Mouse (Mus musculus) left cerebral cortex, postnatal 10 days (tissue): ENCODE data around the gene Armc12. TPM values are rescaled to one million over a fixed set of nuclear protein-coding genes. Genes with fewer than 3 reads are reported as not detected.
"Not testable (repeated sequence)": the region's sequence is repeated elsewhere in the genome, so short reads cannot be mapped to it uniquely, and the experiment has no call there.

Experiments used
- DNase-seq, 2 experiments: peaks; one replicate each; pipeline ENCODE4 v3.0.0; 2021 to 2022; ENCODE audit warnings: low spot score in 2 of 2, mixed read lengths in 1 of 2; ENCODE audit errors: extremely low spot score in 1 of 2
- intact Hi-C: fragments of 180-260 bp; cut with DNase I; formaldehyde crosslinking; loops from one replicate; pipeline ENCODE4 v1.15.1; 2025
- total RNA-seq, 2 experiments: library from RNA; stranded (reverse); gene quantifications; 2 replicates each; pipeline ENCODE4 v1.2.3; 2021

The Armc12 gene
- total RNA-seq, 2 experiments from 2014 or later: not detected

DNA sequence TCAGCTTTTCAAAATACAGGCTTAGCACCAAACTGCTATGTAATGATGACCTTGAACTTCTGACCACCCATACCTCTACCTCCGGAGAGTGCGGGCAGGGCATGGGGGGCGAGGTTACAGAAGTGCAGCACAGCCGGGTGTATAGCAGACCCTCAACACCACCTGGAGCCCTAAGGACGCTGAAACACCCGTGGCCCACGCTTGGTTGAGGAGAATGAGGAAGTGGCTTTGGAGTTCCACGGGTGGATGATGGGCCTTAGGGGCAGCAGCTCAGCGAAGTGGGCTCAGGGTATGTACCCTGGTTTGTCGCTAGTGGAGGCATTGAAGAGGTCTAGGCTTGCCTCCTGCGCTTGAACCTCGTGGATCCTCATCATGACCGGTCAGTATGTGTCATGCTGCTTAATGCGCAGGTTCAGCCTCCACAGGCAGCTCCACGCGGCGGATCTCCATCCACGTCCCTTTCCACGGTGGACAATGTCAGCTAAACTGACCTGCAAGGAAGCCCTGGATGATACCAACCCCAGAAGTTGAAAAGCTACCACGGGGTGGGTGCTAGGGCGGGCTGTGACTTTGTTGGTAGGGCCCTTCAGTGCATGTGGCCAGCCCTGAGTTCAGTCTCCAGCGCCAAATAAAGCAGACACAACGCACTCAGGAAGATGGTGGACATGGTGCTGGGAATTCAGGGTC, 6.5 kb upstream of the Armc12 start:
- intact Hi-C loops: loop anchor here (10.0 kb wide), 1 partner anchor 299 kb away; no protein-coding TSS in a partner anchor
- DNase-seq: no peak

DNA sequence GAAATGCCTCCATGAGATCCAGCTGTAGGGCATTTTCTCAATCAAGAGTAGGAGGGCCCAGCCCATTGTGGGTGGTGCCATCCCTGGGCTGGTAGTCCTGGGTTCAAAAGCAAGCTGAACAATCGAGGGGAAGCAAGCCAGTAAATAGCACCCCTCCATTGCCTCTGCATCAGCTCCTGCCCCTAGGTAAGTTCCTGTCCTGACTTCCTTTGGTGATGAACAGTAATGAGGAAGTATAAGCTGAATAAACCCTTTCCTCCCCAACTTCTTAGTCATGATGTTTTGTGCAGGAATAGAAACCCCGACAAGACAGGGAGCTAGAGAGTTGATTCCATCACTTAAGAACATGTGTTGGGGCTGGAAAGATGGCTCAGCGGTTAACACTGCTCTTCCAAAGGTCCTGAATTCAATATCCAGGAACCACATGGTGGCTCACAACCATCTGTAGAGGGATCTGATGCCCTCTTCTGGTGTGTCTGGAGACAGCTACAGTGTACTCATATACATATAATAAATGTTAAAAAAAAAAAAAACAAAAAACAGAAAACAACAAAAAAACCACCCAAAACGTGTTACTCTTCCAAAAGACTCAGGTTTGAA, 5.7 kb upstream of the Armc12 start:
- DNase-seq: no peak
- intact Hi-C loops: loop anchor here (5.0 to 10.0 kb wide), 2 partner anchors 138 to 300 kb away; no protein-coding TSS in a partner anchor

DNA sequence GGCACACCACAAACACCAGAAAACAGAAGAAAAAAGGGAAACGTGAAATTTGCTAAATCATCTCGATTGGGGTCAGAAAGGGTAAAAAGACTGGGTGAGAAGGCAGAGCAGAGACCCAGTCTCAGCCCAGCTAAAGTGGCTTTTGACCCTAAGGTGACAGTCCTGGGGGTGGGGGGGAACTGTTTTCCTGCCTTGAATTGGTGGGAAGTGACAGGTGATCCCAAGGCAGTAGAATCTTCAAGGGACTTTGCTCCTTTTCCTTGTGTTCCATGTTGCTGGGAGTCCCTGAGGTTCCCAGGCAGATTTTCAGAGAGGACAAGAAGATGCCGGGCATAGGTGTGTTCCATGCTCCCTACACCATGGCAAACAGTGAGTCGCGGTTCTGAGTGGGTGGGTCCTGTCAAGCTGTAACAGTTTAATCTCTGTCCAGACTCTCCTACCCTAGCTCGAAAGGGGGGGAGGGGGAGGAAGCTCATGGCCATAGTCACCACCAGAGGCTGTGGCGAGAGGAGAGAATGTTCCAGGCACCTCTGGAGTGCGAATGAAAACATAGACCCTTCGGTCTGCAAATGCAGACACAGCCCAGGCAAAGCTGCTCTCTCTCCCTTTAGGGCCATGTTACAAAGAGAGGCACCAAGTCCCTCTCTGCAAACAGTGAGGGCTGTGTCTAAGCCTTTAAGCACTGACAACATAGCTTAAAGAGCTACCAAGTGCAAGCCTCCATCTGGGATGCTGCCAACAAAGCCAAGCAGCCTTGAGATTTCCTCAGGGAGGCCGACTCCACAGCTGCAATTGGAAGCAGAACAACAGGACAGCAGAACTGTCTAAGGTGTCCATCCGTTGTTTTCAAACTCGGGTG, 3.2 kb upstream of the Armc12 start:
- DNase-seq: peak in 1 of 2 experiments; percentile 64
- intact Hi-C loops: loop anchor here (2.0 to 10.0 kb wide), 3 partner anchors 121 to 303 kb away; no protein-coding TSS in a partner anchor

DNA sequence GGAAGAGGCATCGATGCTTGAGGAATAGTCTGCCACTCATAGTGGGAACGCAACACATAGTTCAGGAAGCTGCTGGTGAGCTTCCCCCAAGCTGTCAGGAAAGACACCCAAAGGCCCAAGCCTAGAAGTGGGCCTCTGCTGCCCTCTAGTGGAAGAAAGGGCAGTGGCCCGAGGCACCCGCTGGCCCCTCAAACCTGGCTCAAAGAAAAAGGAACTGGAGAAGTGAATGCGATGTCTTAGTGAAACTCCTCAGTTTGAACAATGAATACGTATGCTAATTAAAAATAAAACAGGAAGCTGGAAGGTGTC, 2.6 kb upstream of the Armc12 start:
- intact Hi-C loops: loop anchor here (2.0 to 10.0 kb wide), 3 partner anchors 121 to 303 kb away; no protein-coding TSS in a partner anchor
- DNase-seq: peak; percentile 83

DNA sequence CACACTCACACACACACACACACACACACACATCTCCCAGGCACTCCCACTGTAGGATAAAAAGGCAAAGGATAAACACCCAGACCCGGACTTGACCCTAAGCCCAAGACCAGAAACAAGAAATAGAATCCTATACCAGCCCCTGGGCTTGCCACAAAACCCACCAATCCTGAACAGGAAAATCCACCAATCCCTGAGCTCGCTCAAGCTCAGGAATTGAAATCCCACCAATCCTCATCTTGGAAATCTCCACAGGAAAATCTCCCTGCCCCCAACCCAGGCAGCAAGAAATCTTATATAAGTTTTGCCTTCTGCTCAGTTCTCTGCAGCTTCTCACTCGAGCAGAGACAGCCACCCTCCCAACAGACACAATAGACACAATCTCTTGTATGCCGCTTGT, 1.5 kb upstream of the Armc12 start:
- intact Hi-C loops: loop anchor here (2.0 to 10.0 kb wide), 3 partner anchors 122 to 304 kb away; no protein-coding TSS in a partner anchor
- DNase-seq: no peak

DNA sequence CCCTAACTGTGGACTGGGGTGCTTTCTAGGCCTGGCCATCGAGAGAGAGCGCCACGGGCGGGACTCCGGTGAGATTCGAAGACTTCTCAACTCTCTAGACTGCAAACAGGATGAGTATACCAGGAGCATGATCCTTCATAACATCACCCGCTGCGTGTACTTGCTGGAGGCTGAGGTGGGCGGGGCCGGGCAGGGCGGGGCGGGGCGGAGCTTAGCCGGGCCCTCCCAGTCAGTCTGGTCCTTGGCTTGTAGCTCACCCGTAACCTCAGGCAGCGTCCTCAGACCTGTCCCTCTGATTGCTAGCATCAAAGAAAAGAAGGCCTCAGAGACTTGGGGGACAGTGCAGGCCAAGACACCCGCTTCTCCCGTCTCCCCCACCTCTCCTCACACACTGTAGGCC, 1.3 kb downstream of the Armc12 start:
- intact Hi-C loops: no loop called here
- DNase-seq: no peak

DNA sequence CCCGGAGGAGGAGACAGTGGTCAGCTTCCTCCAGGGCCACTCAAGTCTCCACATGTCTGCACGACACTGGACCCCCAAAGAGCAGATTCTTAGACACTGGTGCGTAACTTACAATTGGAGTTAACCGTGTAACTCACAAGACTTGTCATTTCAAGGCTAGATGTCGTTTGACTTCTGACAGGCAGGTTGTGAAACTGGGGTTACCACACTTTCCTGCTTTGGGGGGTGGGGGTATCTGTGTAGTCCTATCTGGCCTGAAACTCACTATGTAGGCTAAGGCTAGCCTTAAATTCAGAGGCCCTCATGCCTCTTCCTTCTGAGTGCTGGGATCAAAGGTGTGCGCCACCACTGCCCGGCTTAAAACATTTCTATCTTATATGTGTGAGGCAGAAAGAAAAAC, 2.0 kb downstream of the Armc12 start:
- intact Hi-C loops: no loop called here
- no peak for DNase-seq

DNA sequence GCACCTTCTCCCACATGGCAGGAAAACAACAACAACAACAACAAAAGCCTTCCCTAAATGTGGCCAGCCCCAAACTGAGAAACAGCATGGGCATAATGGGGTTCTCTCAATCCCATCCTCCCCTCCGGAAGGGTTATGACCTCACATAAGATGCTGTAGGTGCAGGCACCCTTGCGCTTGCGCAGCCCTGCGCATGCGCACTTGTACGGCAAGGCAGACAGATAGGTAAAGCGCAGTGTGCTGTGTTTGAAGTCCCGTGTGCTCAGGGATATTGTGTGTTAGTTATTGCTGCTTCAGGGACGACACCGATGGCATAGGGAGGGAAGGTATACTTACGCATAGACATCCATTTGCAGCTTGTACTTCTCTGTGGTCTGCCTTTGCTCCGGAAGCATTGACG, 2.7 kb downstream of the Armc12 start:
- DNase-seq: no peak
- intact Hi-C loops: no loop called here

DNA sequence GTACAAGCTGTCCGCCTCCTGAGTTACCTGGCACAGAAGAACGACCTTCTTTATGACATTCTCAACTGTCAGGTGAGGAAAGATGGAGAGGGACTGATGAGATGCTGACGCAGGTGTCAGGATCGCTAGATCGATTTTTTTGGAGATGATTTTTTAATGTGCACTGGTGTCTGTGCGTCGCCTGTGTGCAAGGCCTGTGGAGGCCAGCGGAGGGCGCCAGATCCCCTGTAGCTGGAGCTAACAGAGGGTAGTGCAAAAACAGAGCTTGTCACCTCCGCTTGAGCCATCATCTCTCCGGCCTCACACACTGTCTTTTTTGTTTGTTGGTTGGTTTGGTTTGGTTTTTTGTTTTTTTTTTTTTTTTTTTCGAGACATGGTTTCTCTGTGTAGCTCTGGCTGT, 7.3 kb downstream of the Armc12 start:
- intact Hi-C loops: no loop called here
- DNase-seq: no peak

DNA sequence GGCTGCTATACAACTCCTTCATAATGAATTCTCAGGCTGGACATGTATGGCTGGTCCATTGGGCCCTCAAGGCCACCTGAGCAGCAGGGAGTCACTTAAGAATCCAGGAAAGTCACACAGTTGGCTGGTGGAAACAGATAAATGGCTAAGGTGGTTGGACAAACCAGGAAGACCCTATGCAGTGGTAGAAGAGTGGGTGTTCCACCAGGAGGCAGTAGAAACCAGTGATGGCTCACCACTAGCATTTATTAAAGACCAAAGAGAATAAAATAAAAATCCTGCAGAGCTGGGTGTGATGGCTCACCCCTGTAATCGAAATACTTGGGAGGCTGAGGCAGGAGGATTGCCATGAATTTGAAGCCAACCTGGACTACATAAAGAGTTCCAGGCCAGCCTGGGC, 16.3 kb downstream of the Armc12 start:
- no peak for DNase-seq
- intact Hi-C loops: no loop called here

DNA sequence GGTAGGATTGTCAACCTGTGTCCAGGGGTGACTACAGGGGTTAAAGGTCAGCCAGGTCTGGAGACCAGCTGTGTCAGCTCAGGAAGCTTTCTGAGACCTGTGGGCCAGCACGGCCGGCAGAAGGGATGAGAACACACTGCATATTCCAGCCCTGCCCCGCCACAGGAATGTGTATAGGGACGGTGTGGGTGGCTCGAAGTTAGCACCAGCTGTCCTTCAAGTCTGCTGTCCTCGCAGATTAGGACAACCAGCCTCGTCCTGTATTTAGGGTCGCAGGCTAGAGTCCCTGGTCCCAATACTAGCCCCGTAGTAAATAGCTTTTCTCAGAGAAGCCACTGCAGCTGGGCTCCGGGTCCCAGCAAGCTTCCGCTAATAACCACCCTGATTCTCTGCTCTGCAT, 17.9 kb downstream of the Armc12 start:
- intact Hi-C loops: no loop called here
- no peak for DNase-seq

DNA sequence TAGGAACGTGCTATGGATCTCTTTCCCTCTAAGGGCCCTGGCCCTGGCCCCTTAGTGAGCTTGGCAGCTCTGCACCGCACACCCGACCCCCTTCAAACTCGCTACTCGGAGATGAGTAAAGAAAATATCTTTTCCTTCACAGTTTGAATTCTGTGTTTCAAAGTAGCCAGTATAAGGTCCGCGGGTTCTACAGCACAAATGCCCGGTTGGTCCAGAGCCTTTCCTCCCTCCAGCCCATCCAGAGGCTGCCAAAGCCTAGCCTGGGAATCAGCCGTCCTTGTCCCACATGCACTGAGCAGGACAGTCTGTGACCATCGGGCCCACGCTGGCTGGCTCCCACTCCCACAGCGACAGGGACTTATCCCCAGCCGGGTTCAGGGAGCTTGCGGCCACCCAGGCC, 18.5 kb downstream of the Armc12 start, which contains the start of gene Clpsl2:
Gene Clpsl2 (plus strand): TSS at position 301 of the 400 bp plus-strand sequence.
- intact Hi-C loops: no loop called here
- DNase-seq: no peak

DNA sequence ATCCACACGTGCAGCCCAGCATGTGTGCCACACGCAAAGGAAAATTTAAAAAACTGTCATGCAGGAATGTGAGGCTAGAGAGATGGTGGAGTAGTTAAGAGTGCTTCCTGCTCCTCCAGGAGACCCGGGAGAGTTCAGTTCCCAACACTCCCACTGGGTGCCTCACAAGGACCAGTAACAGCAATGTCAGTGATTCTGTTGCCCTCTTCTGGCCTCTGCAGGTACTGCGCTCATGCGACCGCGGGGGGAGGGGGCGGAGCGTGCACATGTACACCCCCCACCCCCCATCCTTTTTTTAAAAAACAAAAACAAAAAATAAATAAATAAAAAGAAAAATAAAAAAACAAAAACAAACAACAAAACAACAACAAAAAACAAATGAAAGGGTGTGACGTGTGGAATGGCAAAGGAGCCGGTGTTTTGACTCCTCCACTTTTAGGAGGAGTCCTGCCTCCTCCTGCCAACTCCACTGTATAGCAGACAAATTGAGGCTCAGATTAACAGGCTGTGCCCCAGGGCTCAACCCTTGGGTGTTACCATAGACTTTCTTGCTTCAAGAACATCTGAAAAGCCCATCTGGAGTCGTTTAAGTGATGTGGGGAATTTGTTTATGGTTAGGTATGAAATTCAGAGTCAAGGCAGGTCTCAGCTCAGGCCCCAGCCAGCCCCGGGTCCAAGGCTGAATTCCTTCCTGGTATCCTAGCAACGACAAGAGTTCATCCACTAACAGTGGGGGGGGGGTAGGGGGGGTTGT, 22.6 kb downstream of the Armc12 start:
- intact Hi-C loops: no loop called here
- DNase-seq: peak; percentile 24 to 78

DNA sequence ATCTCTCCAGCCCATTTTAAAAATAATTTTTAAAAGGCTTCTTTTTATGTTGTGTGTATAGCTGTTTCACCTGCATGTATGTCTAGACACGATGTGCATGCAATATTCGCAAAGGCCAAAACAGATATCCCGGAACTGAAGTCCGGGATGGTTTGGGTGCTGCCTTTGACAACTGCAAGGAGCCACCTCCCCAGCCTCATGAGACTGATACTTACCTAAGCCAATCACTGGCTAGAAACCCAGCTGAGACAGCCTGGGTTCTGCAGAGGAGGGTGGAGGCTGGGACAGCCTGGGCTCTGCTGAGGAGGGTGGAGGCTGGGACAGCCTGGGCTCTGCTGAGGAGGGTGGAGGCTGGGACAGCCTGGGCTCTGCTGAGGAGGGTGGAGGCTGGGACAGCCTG, 23.4 kb downstream of the Armc12 start:
- intact Hi-C loops, DNase-seq: not testable (repeated sequence)

DNA sequence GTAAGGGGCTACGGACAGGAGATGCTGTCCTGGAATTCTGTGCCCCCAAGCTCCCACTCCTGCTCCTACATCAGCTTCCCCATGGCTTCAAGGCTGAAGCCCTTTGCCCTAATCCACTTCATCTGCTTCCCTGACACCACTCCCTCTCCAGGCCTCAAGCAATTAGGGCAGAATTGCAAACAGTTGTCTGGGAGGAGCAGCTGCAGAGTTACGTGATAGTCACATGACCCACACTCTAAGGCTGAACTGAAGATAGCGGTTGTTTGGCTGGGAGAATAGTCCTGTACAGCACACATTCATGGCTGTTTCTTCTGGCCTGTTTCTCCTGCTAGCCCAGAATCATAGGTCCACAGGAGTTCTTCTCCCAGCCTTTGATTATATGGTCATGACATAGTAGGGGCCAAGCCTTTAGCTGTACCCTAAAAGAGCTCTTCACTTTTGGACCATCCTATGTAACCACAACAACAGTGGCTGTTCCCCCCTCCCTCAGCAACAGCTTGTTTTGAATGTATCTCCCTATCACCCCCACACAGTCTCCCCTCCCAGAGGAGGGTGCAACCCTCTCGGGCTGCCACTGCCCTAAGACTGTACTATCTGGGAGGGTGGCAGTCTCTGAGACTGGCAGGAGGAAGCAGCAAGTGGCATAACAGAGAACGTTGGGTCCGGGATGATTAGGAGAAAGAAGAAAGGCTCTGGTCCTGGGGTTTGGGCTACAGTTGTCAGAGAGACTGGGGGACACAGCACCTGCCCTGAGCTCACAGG, 26.2 kb downstream of the Armc12 start:
- intact Hi-C loops: no loop called here
- no peak for DNase-seq

DNA sequence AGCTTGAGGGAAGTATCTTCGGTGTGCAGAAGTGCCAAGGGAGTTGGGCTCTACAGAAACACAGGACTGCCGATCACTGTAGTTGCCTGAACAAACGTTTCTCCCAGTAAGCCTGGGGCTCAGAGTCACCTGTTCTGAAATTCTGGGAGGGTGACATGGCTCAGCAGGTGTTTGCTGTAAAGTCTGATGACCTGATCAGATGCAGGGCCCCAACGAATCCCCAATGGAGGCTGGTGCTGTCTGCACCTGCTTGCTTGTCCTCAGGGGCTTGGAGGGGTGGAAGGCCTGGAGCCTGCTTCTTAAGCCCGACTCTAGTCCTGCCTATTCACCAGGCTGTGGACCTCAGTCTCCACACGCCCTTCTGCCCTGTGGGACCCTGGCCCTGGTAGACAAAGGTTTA, 27.2 kb downstream of the Armc12 start:
- DNase-seq: no peak
- intact Hi-C loops: no loop called here

DNA sequence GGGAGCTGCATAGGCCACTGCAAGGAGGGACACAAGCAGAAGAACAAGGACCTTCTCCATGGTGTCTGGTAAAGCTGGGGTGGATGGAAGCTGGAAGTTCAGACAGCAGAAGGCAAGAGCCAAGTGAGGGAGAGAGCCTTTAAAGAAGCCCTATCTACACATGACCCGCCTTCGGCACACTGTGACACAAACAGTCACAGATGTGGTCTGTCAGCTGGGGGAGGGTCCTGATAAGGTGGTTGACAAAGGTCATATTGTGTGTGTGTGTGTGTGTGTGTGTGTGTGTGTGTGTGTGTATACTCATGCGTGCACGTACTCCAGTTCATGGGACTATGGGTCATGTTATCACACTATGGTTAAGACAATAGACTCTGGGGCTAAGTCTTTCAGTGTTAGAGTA, 30.0 kb downstream of the Armc12 start, which contains the start of gene Clps:
Gene Clps (minus strand): TSS at position 169 of the 400 bp plus-strand sequence.
- DNase-seq: no peak
- intact Hi-C loops: no loop called here

DNA sequence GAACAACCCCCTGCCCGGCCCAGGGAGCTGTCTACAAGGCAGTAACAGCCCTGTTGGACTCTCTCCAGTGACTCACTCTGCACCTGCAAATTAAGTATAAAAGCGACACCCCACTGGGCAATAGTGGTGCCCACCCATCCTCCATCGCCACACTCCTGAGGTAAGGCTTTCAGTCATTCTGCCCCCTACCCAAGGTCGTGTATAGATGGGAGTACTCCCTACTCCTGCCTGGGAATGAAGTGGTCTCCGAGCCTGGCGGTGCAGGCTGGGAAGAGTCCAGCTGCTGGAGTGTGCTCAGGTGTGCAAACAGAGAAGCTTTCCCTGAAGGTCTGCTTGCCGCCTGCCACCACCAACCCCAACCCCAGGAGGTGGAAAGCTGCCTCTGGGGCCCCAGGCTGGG, 31.0 kb downstream of the Armc12 start:
- intact Hi-C loops: no loop called here
- DNase-seq: no peak
